Mouse (Mus musculus): Measurements from ENCODE around the gene Lgsn. TPM values are rescaled to one million over a fixed set of nuclear protein-coding genes. Genes with fewer than 3 reads are reported as not detected.
A peak's percentile ranks its signal among the peaks of the same experiment; 100 is the strongest.

Gene Lgsn
- polyA plus RNA-seq, 1 experiment from 2014 or later: not detected

DNA sequence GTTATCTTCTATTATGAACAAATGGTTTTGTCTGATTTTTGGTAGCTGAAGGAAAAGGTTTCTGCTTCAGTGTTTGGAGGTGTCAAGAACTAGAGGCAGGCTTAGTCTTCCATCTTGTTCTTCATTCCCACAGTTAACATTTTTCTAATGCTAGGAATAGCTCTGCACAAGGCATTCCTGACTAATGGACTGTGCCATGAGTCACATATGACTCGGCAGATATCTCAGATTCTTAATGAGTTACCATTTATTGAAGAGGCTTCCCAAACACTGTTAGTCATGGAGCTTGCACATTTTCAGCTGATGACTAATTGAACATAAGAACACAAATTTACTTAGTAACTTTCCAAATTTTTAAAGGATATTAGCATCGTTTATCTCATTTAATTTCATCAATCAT is 19.3 kb upstream of the Lgsn start:
- DNase-seq (ENCODE audit: low spot score): no peak
- Histone ChIP-seq H3K27ac (no peak overlapping the region), H3K27me3 (ENCODE audit: control insufficient read depth, insufficient read depth, low read length) (no peaks in the 10 kb centered on the region), H3K4me3 (replicated peaks; ENCODE audit: low read length) (no peak overlapping the region), H3K9me3 (ENCODE audit: control insufficient read depth, low read length) (no peaks in the 10 kb centered on the region), H3K36me3 (replicated peaks; ENCODE audit: control insufficient read depth, insufficient read depth) (no peaks in the 10 kb centered on the region), H3K4me2 (replicated peaks) (no peak overlapping the region), H3K4me1 (replicated peaks; ENCODE audit: control insufficient read depth, insufficient read depth, low read length) (no peaks in the 10 kb centered on the region), H3K9ac (no peak overlapping the region)
- 90% methylated on average over 2 of the region's 2 CpGs for WGBS
- ATAC-seq (ENCODE audit: low FRiP score): no peak

GRCm38 (mm10) chr1:31164527-31165189 is 11.5 kb upstream of the Lgsn start:
- H3K4me2 ChIP-seq (replicated peaks): no peak overlapping the region
- H3K36me3 ChIP-seq (replicated peaks; ENCODE audit: control insufficient read depth, insufficient read depth): no peaks in the 10 kb centered on the region
- 84% methylated on average over 18 of the region's 18 CpGs for WGBS
- H3K27me3 ChIP-seq (ENCODE audit: control insufficient read depth, insufficient read depth, low read length): no peaks in the 10 kb centered on the region
- no peak overlapping the region for H3K27ac ChIP-seq
- no peaks in the 10 kb centered on the region for H3K9me3 ChIP-seq (ENCODE audit: control insufficient read depth, low read length)
- DNase-seq (ENCODE audit: low spot score): no peak
- ATAC-seq (ENCODE audit: low FRiP score): no peak
- no peak overlapping the region for H3K9ac ChIP-seq
- no peaks in the 10 kb centered on the region for H3K4me1 ChIP-seq (replicated peaks; ENCODE audit: control insufficient read depth, insufficient read depth, low read length)
- H3K4me3 ChIP-seq (replicated peaks; ENCODE audit: low read length): no peak overlapping the region

GRCm38 (mm10) chr1:31165326-31166121 is 10.7 kb upstream of the Lgsn start:
- Histone ChIP-seq H3K27ac (no peak overlapping the region), H3K4me2 (replicated peaks) (no peak overlapping the region), H3K9me3 (ENCODE audit: control insufficient read depth, low read length) (no peaks in the 10 kb centered on the region), H3K27me3 (ENCODE audit: control insufficient read depth, insufficient read depth, low read length) (no peaks in the 10 kb centered on the region), H3K4me1 (replicated peaks; ENCODE audit: control insufficient read depth, insufficient read depth, low read length) (no peaks in the 10 kb centered on the region), H3K36me3 (replicated peaks; ENCODE audit: control insufficient read depth, insufficient read depth) (no peaks in the 10 kb centered on the region), H3K9ac (no peak overlapping the region), H3K4me3 (replicated peaks; ENCODE audit: low read length) (no peak overlapping the region)
- DNase-seq (ENCODE audit: low spot score) (no peak), ATAC-seq (ENCODE audit: low FRiP score) (no peak)
- WGBS: 94% methylated on average over 7 of the region's 7 CpGs

DNA sequence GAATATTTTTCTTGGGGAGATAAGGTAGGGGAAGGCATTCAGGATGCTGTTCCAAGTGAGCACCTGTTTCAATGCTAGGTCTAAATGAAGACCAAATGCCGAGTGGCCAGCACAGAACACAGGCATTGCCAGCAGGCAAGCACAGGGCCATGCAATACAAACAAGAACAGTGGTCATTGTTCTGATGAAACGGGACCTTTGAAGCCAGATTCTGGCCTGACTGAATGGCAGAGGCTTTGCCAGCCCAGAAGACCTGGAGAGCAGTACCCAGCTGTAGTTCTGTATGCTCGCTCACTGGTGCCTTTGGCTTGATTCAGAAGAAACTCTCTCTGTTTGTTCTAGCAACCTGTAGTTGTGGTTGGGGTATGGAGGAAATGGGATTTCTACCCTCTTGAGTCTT is 800 bp upstream of the Lgsn start:
- 80% methylated on average over 3 of the region's 3 CpGs for WGBS
- ATAC-seq (ENCODE audit: low FRiP score): no peak
- Histone ChIP-seq H3K9me3 (ENCODE audit: control insufficient read depth, low read length) (no peaks in the 10 kb centered on the region), H3K4me3 (replicated peaks; ENCODE audit: low read length) (no peak overlapping the region), H3K36me3 (replicated peaks; ENCODE audit: control insufficient read depth, insufficient read depth) (no peaks in the 10 kb centered on the region), H3K4me2 (replicated peaks) (no peak overlapping the region), H3K27ac (no peak overlapping the region), H3K27me3 (ENCODE audit: control insufficient read depth, insufficient read depth, low read length) (no peaks in the 10 kb centered on the region), H3K9ac (no peak overlapping the region), H3K4me1 (replicated peaks; ENCODE audit: control insufficient read depth, insufficient read depth, low read length) (no peaks in the 10 kb centered on the region)
- DNase-seq (ENCODE audit: low spot score): no peak

- Histone ChIP-seq H3K27ac (peak overlapping the region; percentile 33; the same call in 1 of the 2 replicates), H3K4me1 (replicated peaks; ENCODE audit: control insufficient read depth, insufficient read depth, low read length) (no peaks in the 10 kb centered on the region), H3K4me3 (replicated peaks; ENCODE audit: low read length) (no peak overlapping the region), H3K9me3 (ENCODE audit: control insufficient read depth, low read length) (no peaks in the 10 kb centered on the region), H3K4me2 (replicated peaks) (no peak overlapping the region), H3K27me3 (ENCODE audit: control insufficient read depth, insufficient read depth, low read length) (no peaks in the 10 kb centered on the region), H3K36me3 (replicated peaks; ENCODE audit: control insufficient read depth, insufficient read depth) (no peaks in the 10 kb centered on the region), H3K9ac (no peak overlapping the region)
- DNase-seq (ENCODE audit: low spot score): peak; percentile 31
- ATAC-seq (ENCODE audit: low FRiP score): peak; percentile 43; the same call in 1 of the 2 replicates
- WGBS: 26% methylated on average over 1 of the region's 1 CpGs
Observed at GRCm38 (mm10) chr1:31178264-31178663, 2.1 kb downstream of the Lgsn start.

- DNase-seq (ENCODE audit: low spot score) (no peak), ATAC-seq (ENCODE audit: low FRiP score) (no peak)
- Histone ChIP-seq H3K4me2 (replicated peaks) (no peak overlapping the region), H3K27ac (no peak overlapping the region), H3K4me1 (replicated peaks; ENCODE audit: control insufficient read depth, insufficient read depth, low read length) (no peaks in the 10 kb centered on the region), H3K27me3 (ENCODE audit: control insufficient read depth, insufficient read depth, low read length) (no peaks in the 10 kb centered on the region), H3K9me3 (ENCODE audit: control insufficient read depth, low read length) (no peaks in the 10 kb centered on the region), H3K4me3 (replicated peaks; ENCODE audit: low read length) (no peak overlapping the region), H3K9ac (no peak overlapping the region), H3K36me3 (replicated peaks; ENCODE audit: control insufficient read depth, insufficient read depth) (no peaks in the 10 kb centered on the region)
- 87% methylated on average over 10 of the region's 10 CpGs for WGBS
Observed at GRCm38 (mm10) chr1:31190237-31190866, 14.2 kb downstream of the Lgsn start.

- ATAC-seq (ENCODE audit: low FRiP score) (no peak), DNase-seq (ENCODE audit: low spot score) (no peak)
- no peak overlapping the region for H3K9ac ChIP-seq
- H3K27me3 ChIP-seq (ENCODE audit: control insufficient read depth, insufficient read depth, low read length): no peaks in the 10 kb centered on the region
- H3K4me2 ChIP-seq (replicated peaks): no peak overlapping the region
- H3K27ac ChIP-seq: no peak overlapping the region
- H3K4me1 ChIP-seq (replicated peaks; ENCODE audit: control insufficient read depth, insufficient read depth, low read length): no peaks in the 10 kb centered on the region
- H3K9me3 ChIP-seq (ENCODE audit: control insufficient read depth, low read length): no peaks in the 10 kb centered on the region
- no peaks in the 10 kb centered on the region for H3K36me3 ChIP-seq (replicated peaks; ENCODE audit: control insufficient read depth, insufficient read depth)
- no peak overlapping the region for H3K4me3 ChIP-seq (replicated peaks; ENCODE audit: low read length)
- WGBS: 79% methylated on average over 1 of the region's 1 CpGs
Observed at GRCm38 (mm10) chr1:31195633-31196032, 19.4 kb downstream of the Lgsn start.

DNA sequence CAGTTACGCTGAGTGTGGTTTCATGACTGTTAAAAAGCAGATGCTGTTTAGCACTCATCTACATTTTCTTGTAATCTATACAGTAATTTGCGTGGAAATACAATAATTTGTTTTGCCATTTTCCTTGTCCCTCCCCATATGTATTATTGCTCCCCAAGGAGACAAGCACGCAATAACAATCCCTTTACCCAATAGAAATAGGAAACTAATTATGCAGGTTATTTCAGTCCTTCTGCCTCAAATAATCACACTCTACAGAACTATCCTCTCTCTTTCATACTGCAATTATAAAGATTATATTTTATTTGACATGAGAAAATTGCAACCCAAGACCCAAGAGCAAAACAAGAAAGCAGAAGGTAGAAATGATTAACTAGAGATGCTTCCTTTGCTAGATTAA is 20.8 kb downstream of the Lgsn start:
- H3K9me3 ChIP-seq (ENCODE audit: control insufficient read depth, low read length): no peaks in the 10 kb centered on the region
- H3K4me1 ChIP-seq (replicated peaks; ENCODE audit: control insufficient read depth, insufficient read depth, low read length): no peaks in the 10 kb centered on the region
- no peaks in the 10 kb centered on the region for H3K27me3 ChIP-seq (ENCODE audit: control insufficient read depth, insufficient read depth, low read length)
- ATAC-seq (ENCODE audit: low FRiP score): 0 out of 2 replicates have a peak, but pooled peaks have one; percentile 17
- no peaks in the 10 kb centered on the region for H3K36me3 ChIP-seq (replicated peaks; ENCODE audit: control insufficient read depth, insufficient read depth)
- no peak overlapping the region for H3K4me3 ChIP-seq (replicated peaks; ENCODE audit: low read length)
- no peak for DNase-seq (ENCODE audit: low spot score)
- H3K4me2 ChIP-seq (replicated peaks): no peak overlapping the region
- H3K27ac ChIP-seq: no peak overlapping the region
- no peak overlapping the region for H3K9ac ChIP-seq
- 65% methylated on average over 3 of the region's 3 CpGs for whole genome bisulfite sequencing

DNA sequence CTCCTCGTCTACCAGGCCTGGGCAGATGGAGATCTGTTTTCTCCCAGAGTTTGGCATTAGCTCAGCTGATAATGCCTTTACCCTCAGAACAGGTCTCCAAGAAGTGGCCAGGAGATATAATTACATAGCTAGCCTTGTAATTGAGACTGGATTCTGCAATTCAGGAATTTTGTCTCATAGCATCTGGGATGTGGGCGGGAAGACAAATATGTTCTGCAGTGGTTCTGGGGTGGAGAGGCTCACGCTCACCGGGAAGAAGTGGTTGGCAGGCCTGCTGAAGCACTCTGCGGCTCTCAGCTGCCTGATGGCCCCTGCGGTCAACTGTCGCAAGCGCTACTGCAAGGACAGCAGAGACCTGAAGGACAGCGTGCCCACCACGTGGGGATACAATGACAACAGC is 27.6 kb downstream of the Lgsn start:
- no peaks in the 10 kb centered on the region for H3K36me3 ChIP-seq (replicated peaks; ENCODE audit: control insufficient read depth, insufficient read depth)
- H3K4me2 ChIP-seq (replicated peaks): no peak overlapping the region
- H3K9me3 ChIP-seq (ENCODE audit: control insufficient read depth, low read length): no peaks in the 10 kb centered on the region
- ATAC-seq (ENCODE audit: low FRiP score): no peak
- H3K4me3 ChIP-seq (replicated peaks; ENCODE audit: low read length): no peak overlapping the region
- no peak overlapping the region for H3K27ac ChIP-seq
- no peaks in the 10 kb centered on the region for H3K4me1 ChIP-seq (replicated peaks; ENCODE audit: control insufficient read depth, insufficient read depth, low read length)
- no peak overlapping the region for H3K9ac ChIP-seq
- no peak for DNase-seq (ENCODE audit: low spot score)
- no peaks in the 10 kb centered on the region for H3K27me3 ChIP-seq (ENCODE audit: control insufficient read depth, insufficient read depth, low read length)
- WGBS: 92% methylated on average over 10 of the region's 10 CpGs

Measured in hindbrain, embryonic 14.5 days (tissue).